Mouse (Mus musculus) adrenal gland, adult 8-10 months (tissue): ENCODE results near the gene Fam117a. TPM values are rescaled to one million over a fixed set of nuclear protein-coding genes. Genes with fewer than 3 reads are reported as not detected.

Experiments
- DNase-seq: peaks from one replicate; pipeline ENCODE4 v3.0.0; 2022
- total RNA-seq, 4 experiments: library from RNA; stranded (reverse); gene quantifications; 2 replicates each; pipeline ENCODE4 v1.2.4; 2022

The Fam117a gene
- total RNA-seq, 4 experiments from 2014 or later: 14.7 to 21.4 (median 18.0) TPM

GRCm38 (mm10) chr11:95431344-95431743 lies 94.5 kb downstream of the Fam117a start:
- no peak for DNase-seq

Other genes starting within 250 kb of the Fam117a start
- not detected for gene Dlx3, start 216.9 kb upstream of the Fam117a start, total RNA-seq
- gene Dlx4, start 190.8 kb upstream of the Fam117a start, total RNA-seq: under 1 TPM in 2 of 4 experiments, not detected in 2; 0.28 to 0.32 TPM
- not detected for gene Tac4, start 75.5 kb upstream of the Fam117a start, total RNA-seq
- 10 to 100 TPM; 50.4 to 86.8 (median 73.7) TPM for gene Kat7, start 26.8 kb upstream of the Fam117a start, total RNA-seq
- 10 to 100 TPM; 62.7 to 88.9 (median 78.0) TPM for gene Slc35b1, start 47.7 kb downstream of the Fam117a start, total RNA-seq
- 100 to 1,000 TPM; 160 to 216 (median 189) TPM for gene Spop, start 77.1 kb downstream of the Fam117a start, total RNA-seq
- 1 to 10 TPM; 3.0 to 5.8 (median 3.9) TPM for gene Nxph3, start 177.6 kb downstream of the Fam117a start, total RNA-seq